Mouse (Mus musculus) cortical plate, adult 2 months (tissue): ENCODE measurements around the gene Ajuba.

ENCODE experiments used
- CTCF ChIP-seq: fragments of 200-500 bp; IDR thresholded peaks from 2 replicates; pipeline ENCODE4 v1.5.1; 2011; ENCODE audit warnings: mild to moderate bottlenecking, control low read depth, low read length; ENCODE audit not compliant: insufficient read depth; ENCODE audit errors: extremely low read depth
- POLR2A ChIP-seq: fragments of 200-500 bp; IDR thresholded peaks from 2 replicates; pipeline ENCODE4 v1.6.1; 2011; ENCODE audit warnings: mild to moderate bottlenecking, low read length, control low read depth; ENCODE audit not compliant: insufficient read depth; ENCODE audit errors: extremely low read depth

GRCm38 (mm10) chr14:54540771-54541170, 36.6 kb downstream of the Ajuba start:
- TF ChIP-seq POLR2A: no peak
- TF ChIP-seq CTCF: no peak
